Mouse (Mus musculus) brain, embryonic 14.5 days (tissue): ENCODE results near the gene Trafd1.

Experiments
- CTCF ChIP-seq: fragments of 200-500 bp; IDR thresholded peaks from 2 replicates; pipeline ENCODE4 v1.5.1; 2012; ENCODE audit warnings: inconsistent platforms, mild to moderate bottlenecking, moderate library complexity, borderline replicate concordance; ENCODE audit not compliant: insufficient read depth, insufficient read length; ENCODE audit errors: extremely low read depth
- POLR2A ChIP-seq: fragments of 200-500 bp; IDR thresholded peaks from 2 replicates; pipeline ENCODE4 v1.6.1; 2012; ENCODE audit warnings: mild to moderate bottlenecking, inconsistent platforms, borderline replicate concordance; ENCODE audit not compliant: poor library complexity, insufficient read depth, insufficient read length, severe bottlenecking; ENCODE audit errors: extremely low read depth

DNA sequence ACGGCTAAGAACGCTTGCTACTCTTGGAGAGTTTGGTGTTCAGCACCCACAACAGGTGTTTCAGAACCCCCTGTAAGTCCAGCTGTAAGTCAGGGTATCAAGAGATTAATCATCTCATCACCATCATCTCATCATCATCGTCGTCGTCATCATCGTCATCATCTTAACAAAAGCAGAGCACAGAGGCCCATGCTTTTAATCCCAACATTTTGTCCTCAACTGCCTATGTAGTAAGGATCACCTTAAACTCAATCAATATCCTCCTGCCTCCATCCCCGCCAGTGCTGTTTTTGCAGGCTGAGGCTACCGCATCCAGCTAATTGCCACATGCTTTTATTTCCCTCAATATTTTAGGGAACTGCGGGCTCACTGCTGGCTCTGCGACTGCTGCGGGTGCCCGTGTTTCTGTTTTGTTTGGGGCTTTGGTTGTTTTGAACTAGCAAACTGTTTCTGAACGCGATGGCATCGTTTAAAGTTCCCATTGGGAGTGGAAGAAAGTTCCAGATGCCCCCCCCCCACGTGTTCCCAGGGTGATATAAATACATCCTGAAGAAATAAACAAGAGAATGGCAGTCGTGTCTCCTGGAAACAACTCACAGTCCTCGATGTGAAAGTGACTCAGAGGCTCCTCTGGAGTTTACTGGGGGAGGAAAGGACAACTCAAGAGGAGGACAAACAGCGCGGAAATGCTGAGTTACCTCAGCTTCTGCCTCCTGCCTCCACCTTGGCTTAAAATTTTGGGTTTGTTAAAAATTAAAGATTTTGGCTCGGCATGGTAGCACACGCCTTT lies 883 bp upstream of the Trafd1 start:
- TF ChIP-seq POLR2A = no peak
- TF ChIP-seq CTCF = no peak
